Mouse (Mus musculus): ENCODE data around the gene D10Wsu102e. TPM values are rescaled to one million over a fixed set of nuclear protein-coding genes. Genes with fewer than 3 reads are reported as not detected.
"Not testable (repeated sequence)": the region's sequence is repeated elsewhere in the genome, so short reads cannot be mapped to it uniquely, and the experiment has no call there.

Gene D10Wsu102e
- polyA plus RNA-seq, 1 experiment: 0.75 TPM

- Histone ChIP-seq H3K79me3 (ENCODE audit: low read depth) (peaks cover 1% of the 10 kb centered on the region), H3K79me2 (ENCODE audit: control insufficient read depth, insufficient read depth) (no peaks in the 10 kb centered on the region), H3K36me3 (ENCODE audit: control insufficient read depth, insufficient read depth) (no peaks in the 10 kb centered on the region), H3K27me3 (ENCODE audit: control insufficient read depth, insufficient read depth, insufficient read length) (no peaks in the 10 kb centered on the region), H3K4me3 (ENCODE audit: insufficient read depth, poor library complexity, severe bottlenecking) (no peak overlapping the region), H3ac (ENCODE audit: control insufficient read depth, insufficient read length, low read depth) (no peak overlapping the region)
- TF ChIP-seq MAX (IDR thresholded peaks at IDR 0.05) (no peak), MYOD1 (IDR thresholded peaks at IDR 0.05; ENCODE audit: control insufficient read depth, insufficient read length, low read depth) (no peak), MYOG (IDR thresholded peaks at IDR 0.05; ENCODE audit: control insufficient read depth, extremely low read depth, insufficient read length) (no peak), FOSL1 (IDR thresholded peaks at IDR 0.05; ENCODE audit: insufficient read depth, low read length, poor library complexity, severe bottlenecking) (no peak), CEBPB (IDR thresholded peaks at IDR 0.05; ENCODE audit: low read depth) (no peak), CTCF (IDR thresholded peaks at IDR 0.05; ENCODE audit: control insufficient read depth, insufficient read depth, insufficient read length) (no peak), USF1 (IDR thresholded peaks at IDR 0.05; ENCODE audit: low read depth) (no peak)
Measured at GRCm38 (mm10) chr10:83397336-83397735, 37.3 kb downstream of the D10Wsu102e start.

- not testable (repeated sequence) for H3K27me3 ChIP-seq (ENCODE audit: control insufficient read depth, insufficient read depth, insufficient read length); H3ac ChIP-seq (ENCODE audit: control insufficient read depth, insufficient read length, low read depth); H3K79me2 ChIP-seq (ENCODE audit: control insufficient read depth, insufficient read depth); H3K36me3 ChIP-seq (ENCODE audit: control insufficient read depth, insufficient read depth); H3K4me3 ChIP-seq (ENCODE audit: insufficient read depth, poor library complexity, severe bottlenecking); H3K79me3 ChIP-seq (ENCODE audit: low read depth)
Measured at GRCm38 (mm10) chr10:83400896-83401295, 40.9 kb downstream of the D10Wsu102e start.

GRCm38 (mm10) chr10:83405031-83405430 lies 45.0 kb downstream of the D10Wsu102e start:
- H3K79me2 ChIP-seq (ENCODE audit: control insufficient read depth, insufficient read depth): no peaks in the 10 kb centered on the region
- TF ChIP-seq MAX (IDR thresholded peaks at IDR 0.05) (no peak), MYOG (IDR thresholded peaks at IDR 0.05; ENCODE audit: control insufficient read depth, extremely low read depth, insufficient read length) (no peak), MYOD1 (IDR thresholded peaks at IDR 0.05; ENCODE audit: control insufficient read depth, insufficient read length, low read depth) (no peak), USF1 (IDR thresholded peaks at IDR 0.05; ENCODE audit: low read depth) (no peak), FOSL1 (IDR thresholded peaks at IDR 0.05; ENCODE audit: insufficient read depth, low read length, poor library complexity, severe bottlenecking) (no peak), CTCF (IDR thresholded peaks at IDR 0.05; ENCODE audit: control insufficient read depth, insufficient read depth, insufficient read length) (no peak), CEBPB (IDR thresholded peaks at IDR 0.05; ENCODE audit: low read depth) (no peak)
- H3K79me3 ChIP-seq (ENCODE audit: low read depth): no peaks in the 10 kb centered on the region
- H3K27me3 ChIP-seq (ENCODE audit: control insufficient read depth, insufficient read depth, insufficient read length): no peaks in the 10 kb centered on the region
- H3K36me3 ChIP-seq (ENCODE audit: control insufficient read depth, insufficient read depth): peaks cover 3% of the 10 kb centered on the region
- H3K4me3 ChIP-seq (ENCODE audit: insufficient read depth, poor library complexity, severe bottlenecking): no peak overlapping the region
- H3ac ChIP-seq (ENCODE audit: control insufficient read depth, insufficient read length, low read depth): no peak overlapping the region

GRCm38 (mm10) chr10:83405711-83406110 lies 45.7 kb downstream of the D10Wsu102e start:
- Histone ChIP-seq H3K27me3 (ENCODE audit: control insufficient read depth, insufficient read depth, insufficient read length) (no peaks in the 10 kb centered on the region), H3K4me3 (ENCODE audit: insufficient read depth, poor library complexity, severe bottlenecking) (no peak overlapping the region), H3K79me3 (ENCODE audit: low read depth) (no peaks in the 10 kb centered on the region), H3K79me2 (ENCODE audit: control insufficient read depth, insufficient read depth) (no peaks in the 10 kb centered on the region), H3ac (ENCODE audit: control insufficient read depth, insufficient read length, low read depth) (no peak overlapping the region), H3K36me3 (ENCODE audit: control insufficient read depth, insufficient read depth) (peaks cover 3% of the 10 kb centered on the region)
- TF ChIP-seq MYOG (IDR thresholded peaks at IDR 0.05; ENCODE audit: control insufficient read depth, extremely low read depth, insufficient read length) (no peak), MAX (IDR thresholded peaks at IDR 0.05) (no peak), CEBPB (IDR thresholded peaks at IDR 0.05; ENCODE audit: low read depth) (no peak), USF1 (IDR thresholded peaks at IDR 0.05; ENCODE audit: low read depth) (no peak), FOSL1 (IDR thresholded peaks at IDR 0.05; ENCODE audit: insufficient read depth, low read length, poor library complexity, severe bottlenecking) (no peak), CTCF (IDR thresholded peaks at IDR 0.05; ENCODE audit: control insufficient read depth, insufficient read depth, insufficient read length) (no peak), MYOD1 (IDR thresholded peaks at IDR 0.05; ENCODE audit: control insufficient read depth, insufficient read length, low read depth) (no peak)

- Histone ChIP-seq H3K79me2 (ENCODE audit: control insufficient read depth, insufficient read depth) (no peaks in the 10 kb centered on the region), H3K4me3 (ENCODE audit: insufficient read depth, poor library complexity, severe bottlenecking) (no peak overlapping the region), H3K27me3 (ENCODE audit: control insufficient read depth, insufficient read depth, insufficient read length) (no peaks in the 10 kb centered on the region), H3K79me3 (ENCODE audit: low read depth) (no peaks in the 10 kb centered on the region), H3K36me3 (ENCODE audit: control insufficient read depth, insufficient read depth) (peaks cover 3% of the 10 kb centered on the region), H3ac (ENCODE audit: control insufficient read depth, insufficient read length, low read depth) (no peak overlapping the region)
- no peak for TF ChIP-seq MYOD1 (IDR thresholded peaks at IDR 0.05; ENCODE audit: control insufficient read depth, insufficient read length, low read depth)
- TF ChIP-seq CEBPB (IDR thresholded peaks at IDR 0.05; ENCODE audit: low read depth): no peak
- no peak for TF ChIP-seq USF1 (IDR thresholded peaks at IDR 0.05; ENCODE audit: low read depth)
- no peak for TF ChIP-seq CTCF (IDR thresholded peaks at IDR 0.05; ENCODE audit: control insufficient read depth, insufficient read depth, insufficient read length)
- no peak for TF ChIP-seq MAX (IDR thresholded peaks at IDR 0.05)
- no peak for TF ChIP-seq MYOG (IDR thresholded peaks at IDR 0.05; ENCODE audit: control insufficient read depth, extremely low read depth, insufficient read length)
- TF ChIP-seq FOSL1 (IDR thresholded peaks at IDR 0.05; ENCODE audit: insufficient read depth, low read length, poor library complexity, severe bottlenecking): no peak
Measured at GRCm38 (mm10) chr10:83407141-83407540, 47.1 kb downstream of the D10Wsu102e start.

- H3K36me3 ChIP-seq (ENCODE audit: control insufficient read depth, insufficient read depth); H3K79me2 ChIP-seq (ENCODE audit: control insufficient read depth, insufficient read depth); H3K4me3 ChIP-seq (ENCODE audit: insufficient read depth, poor library complexity, severe bottlenecking); H3K79me3 ChIP-seq (ENCODE audit: low read depth); H3K27me3 ChIP-seq (ENCODE audit: control insufficient read depth, insufficient read depth, insufficient read length); H3ac ChIP-seq (ENCODE audit: control insufficient read depth, insufficient read length, low read depth): not testable (repeated sequence)
Measured at GRCm38 (mm10) chr10:83418466-83418865, 58.4 kb downstream of the D10Wsu102e start.

Measured in C2C12 (cell line).